Mouse (Mus musculus) ES-E14 (cell line): ENCODE data around the gene Cdhr3.

Experiments
- HCFC1 ChIP-seq: IDR thresholded peaks from 2 replicates; pipeline ENCODE4 v1.6.1; 2012; ENCODE audit warnings: low read length, inconsistent platforms, borderline replicate concordance; ENCODE audit not compliant: insufficient read depth
- MAFK ChIP-seq: IDR thresholded peaks from 2 replicates; pipeline ENCODE4 v1.6.1; 2014; ENCODE audit warnings: mild to moderate bottlenecking, low read depth, low read length, inconsistent platforms; ENCODE audit not compliant: insufficient read depth
- ZC3H11A ChIP-seq: IDR thresholded peaks from 2 replicates; pipeline ENCODE4 v1.6.1; 2012; ENCODE audit warnings: low read depth, mild to moderate bottlenecking, inconsistent platforms, low read length, borderline replicate concordance
- ZNF384 ChIP-seq: IDR thresholded peaks from 2 replicates; pipeline ENCODE4 v1.6.1; 2012; ENCODE audit warnings: low read depth, low read length, inconsistent platforms

- no peak for TF ChIP-seq HCFC1
- TF ChIP-seq MAFK, result no peak
- no peak for TF ChIP-seq ZNF384
- no peak for TF ChIP-seq ZC3H11A
Observed at GRCm38 (mm10) chr12:33048391-33048790, 44.3 kb downstream of the Cdhr3 start.
